Mouse (Mus musculus): ENCODE data around the gene Zfp385b.
A peak's percentile ranks its signal among the peaks of the same experiment; 100 is the strongest.

Zfp385b gene

GRCm38 (mm10) chr2:77518693-77519092 is 300.7 kb downstream of the Zfp385b start:
- DNase-seq (ENCODE audit: low read depth, low spot score) = no peak

DNA sequence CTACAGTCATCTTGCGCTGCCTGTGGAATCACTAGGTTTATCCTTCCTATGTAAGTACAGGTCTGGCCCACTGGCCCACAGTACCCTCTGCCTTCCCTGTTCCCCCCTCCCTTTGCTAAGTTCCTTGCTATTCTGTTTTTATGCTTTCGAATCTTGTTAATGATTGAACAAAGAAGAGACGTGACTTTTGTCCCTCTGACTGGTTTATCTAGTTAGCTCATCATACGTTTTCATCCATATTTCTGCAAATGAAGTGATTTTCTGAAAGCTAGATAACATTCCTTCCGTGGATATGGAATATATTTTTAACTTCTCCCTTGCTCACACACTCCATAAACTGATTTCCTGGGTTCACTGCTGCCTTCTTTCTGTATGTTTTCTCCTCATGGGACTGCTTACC is 302.8 kb downstream of the Zfp385b start:
- DNase-seq (ENCODE audit: low read depth, low spot score) = no peak

DNA sequence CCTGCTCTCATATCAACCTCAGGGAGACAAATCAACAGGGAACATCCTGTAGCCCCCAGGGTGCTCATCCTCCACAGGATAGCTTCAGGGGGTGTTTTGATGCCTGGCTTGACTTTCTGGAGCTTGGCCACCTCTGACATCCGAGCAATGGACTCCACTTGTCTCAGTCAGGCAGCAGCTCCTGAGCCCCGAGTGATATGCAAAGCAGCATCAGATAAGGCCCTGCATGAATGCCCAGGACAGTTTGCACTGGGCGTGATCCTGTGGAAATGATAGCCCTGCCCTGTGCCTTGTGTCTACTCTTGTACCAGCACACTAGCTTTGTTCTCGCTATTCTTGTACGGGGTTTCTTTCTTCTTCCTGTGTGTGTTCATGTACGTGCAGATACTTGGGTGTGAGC is 303.8 kb downstream of the Zfp385b start:
- no peak for DNase-seq (ENCODE audit: low read depth, low spot score)

GRCm38 (mm10) chr2:77515011-77515410 is 304.4 kb downstream of the Zfp385b start:
- DNase-seq (ENCODE audit: low read depth, low spot score) = no peak

GRCm38 (mm10) chr2:77514476-77514875 is 305.0 kb downstream of the Zfp385b start:
- no peak for DNase-seq (ENCODE audit: low read depth, low spot score)

DNA sequence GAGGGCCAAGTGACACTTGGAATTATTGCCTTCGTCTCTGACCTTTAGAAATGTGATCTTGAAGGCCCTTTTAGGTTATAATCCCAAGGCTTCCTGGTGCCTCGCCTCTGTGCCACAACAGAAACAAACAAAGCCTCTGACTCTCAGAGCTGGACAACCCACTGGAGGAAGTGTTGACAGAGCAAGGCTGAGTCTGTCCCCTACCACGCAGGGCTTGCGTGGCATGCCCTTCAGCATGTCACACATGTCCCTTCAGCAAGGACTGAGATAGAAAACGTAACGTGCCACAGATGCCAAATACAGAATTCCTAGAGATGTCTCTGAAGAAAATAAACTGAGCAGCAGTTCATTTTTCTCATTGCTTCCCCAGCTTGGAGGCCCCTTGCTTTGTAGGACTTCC is 310.7 kb downstream of the Zfp385b start:
- no peak for DNase-seq (ENCODE audit: low read depth, low spot score)

GRCm38 (mm10) chr2:77506308-77506707 is 313.1 kb downstream of the Zfp385b start:
- DNase-seq (ENCODE audit: low read depth, low spot score) = peak; percentile 40

DNA sequence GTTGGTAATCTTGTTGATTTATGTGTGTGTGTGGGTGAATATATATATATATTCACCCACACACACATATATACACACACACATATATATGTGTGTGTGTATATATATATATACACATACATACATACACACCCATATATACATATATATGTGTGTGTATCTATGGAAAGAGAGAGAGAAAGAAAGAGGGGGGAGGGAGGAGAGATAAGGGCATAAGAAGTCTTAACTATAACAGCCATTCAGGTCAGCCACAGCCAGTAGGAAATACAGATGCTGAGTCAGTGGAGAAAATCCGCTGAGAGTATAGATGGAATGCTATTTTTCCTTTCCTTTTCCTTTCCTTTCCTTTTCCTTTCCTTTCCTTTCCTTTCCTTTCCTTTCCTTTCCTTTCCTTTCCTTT is 313.8 kb downstream of the Zfp385b start:
- no peak for DNase-seq (ENCODE audit: low read depth, low spot score)

GRCm38 (mm10) chr2:77503674-77504351 is 315.6 kb downstream of the Zfp385b start:
- no peak for DNase-seq (ENCODE audit: low read depth, low spot score)

DNA sequence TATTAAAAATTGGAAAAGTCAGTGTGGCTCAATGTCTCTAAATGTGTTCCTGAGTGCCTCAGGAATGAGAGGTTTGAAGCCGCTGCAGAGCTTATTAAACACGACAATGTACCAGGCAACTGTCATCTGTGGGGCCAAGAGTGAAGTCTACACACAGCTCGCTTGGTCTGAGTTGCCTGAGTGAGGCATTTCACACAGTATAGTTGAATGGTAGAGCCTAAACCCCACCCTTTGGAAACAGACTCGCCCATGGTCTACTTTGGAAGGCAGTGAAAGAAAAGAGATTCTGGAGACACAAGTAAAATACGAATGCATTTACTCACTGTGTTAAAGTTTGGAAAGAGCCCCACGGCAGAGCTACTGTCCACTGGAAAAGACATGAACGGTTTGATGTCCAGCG is 316.2 kb downstream of the Zfp385b start:
- no peak for DNase-seq (ENCODE audit: low read depth, low spot score)

- no peak for DNase-seq (ENCODE audit: low read depth, low spot score)
Observed at GRCm38 (mm10) chr2:77502458-77502857, 317.0 kb downstream of the Zfp385b start.

DNA sequence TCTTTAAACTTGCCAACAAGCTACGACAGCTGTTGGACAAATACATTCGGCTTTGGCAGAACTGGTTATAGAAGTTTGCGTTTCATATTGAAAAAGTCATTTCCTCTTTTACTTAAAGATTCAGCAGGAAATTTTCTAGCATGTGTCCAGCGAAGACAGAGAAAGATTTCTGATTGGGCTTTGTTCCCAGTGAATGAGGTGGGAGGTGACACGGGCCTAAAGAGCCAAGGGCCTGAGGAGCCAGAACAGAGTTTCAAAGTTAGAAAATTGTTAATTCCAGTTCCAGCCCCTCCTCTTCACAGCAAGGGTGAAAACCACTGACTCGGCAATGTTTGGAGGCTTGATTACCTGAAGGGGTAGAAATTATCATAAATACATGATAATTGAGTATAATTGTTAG is 319.0 kb downstream of the Zfp385b start:
- no peak for DNase-seq (ENCODE audit: low read depth, low spot score)

DNA sequence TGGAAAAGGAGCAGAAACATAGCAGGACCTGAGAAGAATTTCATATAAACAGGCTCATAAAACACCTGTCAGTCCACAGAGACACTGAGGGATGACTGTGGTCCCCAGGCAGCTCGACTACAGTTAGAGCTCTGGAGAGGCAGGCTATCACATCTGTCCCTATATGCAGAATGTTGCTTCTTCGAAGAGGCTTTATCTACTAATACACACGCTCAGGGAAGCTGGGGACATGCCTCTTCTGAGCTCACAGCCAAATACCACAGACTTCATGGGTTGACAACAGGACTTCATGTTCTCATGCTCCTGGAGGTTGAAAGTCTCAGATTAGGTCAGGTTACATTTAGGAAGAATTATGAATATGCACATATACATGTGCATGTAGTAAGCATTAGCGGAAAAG is 321.1 kb downstream of the Zfp385b start:
- DNase-seq (ENCODE audit: low read depth, low spot score) = no peak

- no peak for DNase-seq (ENCODE audit: low read depth, low spot score)
Observed at GRCm38 (mm10) chr2:77497942-77498341, 321.5 kb downstream of the Zfp385b start.

GRCm38 (mm10) chr2:77496071-77496470 is 323.4 kb downstream of the Zfp385b start:
- DNase-seq (ENCODE audit: low read depth, low spot score) = no peak

GRCm38 (mm10) chr2:77495344-77495743 is 324.1 kb downstream of the Zfp385b start:
- DNase-seq (ENCODE audit: low read depth, low spot score) = no peak

DNA sequence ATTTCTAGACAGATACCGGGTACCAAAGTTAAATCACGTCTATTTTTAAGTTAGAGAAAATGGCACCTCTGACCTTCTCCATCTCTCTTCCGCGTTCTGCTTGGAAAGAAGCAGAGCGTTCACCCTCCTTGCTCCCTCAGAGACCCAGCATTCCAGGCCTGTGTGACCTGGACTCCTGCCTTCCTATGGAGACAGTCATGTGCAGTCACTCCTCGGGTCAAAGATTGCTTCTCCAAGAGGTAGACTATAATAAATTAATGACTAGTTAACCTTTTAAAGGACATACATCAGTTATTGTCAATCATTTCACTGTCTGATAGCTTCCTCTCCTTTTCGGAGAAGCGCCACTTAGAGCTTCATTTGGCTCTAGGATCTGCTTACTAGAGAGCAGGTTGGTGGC is 325.7 kb downstream of the Zfp385b start:
- no peak for DNase-seq (ENCODE audit: low read depth, low spot score)

GRCm38 (mm10) chr2:77487151-77487550 is 332.3 kb downstream of the Zfp385b start:
- no peak for DNase-seq (ENCODE audit: low read depth, low spot score)

GRCm38 (mm10) chr2:77481274-77481673 is 338.2 kb downstream of the Zfp385b start:
- no peak for DNase-seq (ENCODE audit: low read depth, low spot score)

GRCm38 (mm10) chr2:77477536-77477935 is 341.9 kb downstream of the Zfp385b start:
- DNase-seq (ENCODE audit: low read depth, low spot score) = no peak

- no peak for DNase-seq (ENCODE audit: low read depth, low spot score)
Observed at GRCm38 (mm10) chr2:77476444-77476843, 343.0 kb downstream of the Zfp385b start.

- DNase-seq (ENCODE audit: low read depth, low spot score) = no peak
Observed at GRCm38 (mm10) chr2:77472254-77472837, 347.1 kb downstream of the Zfp385b start.

- no peak for DNase-seq (ENCODE audit: low read depth, low spot score)
Observed at GRCm38 (mm10) chr2:77470716-77471115, 348.7 kb downstream of the Zfp385b start.

DNA sequence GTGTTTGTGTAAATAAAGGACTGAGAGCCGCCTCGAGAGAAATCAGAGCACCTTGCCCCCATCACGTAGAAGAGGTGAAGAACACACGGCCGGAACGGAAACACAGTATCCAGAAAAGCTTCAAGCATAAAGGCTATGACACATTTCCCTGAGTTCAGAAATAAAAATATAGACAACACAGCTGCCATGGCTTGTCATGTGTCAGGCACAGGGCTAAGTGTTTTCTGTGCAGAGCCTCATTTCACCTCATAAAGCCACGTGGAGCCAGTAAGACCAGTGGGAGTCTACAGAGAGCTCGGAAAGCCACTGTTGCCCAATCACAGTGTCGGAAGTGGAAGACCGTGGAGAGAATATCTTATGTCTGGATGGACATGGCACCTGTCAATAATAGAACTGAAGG is 358.0 kb downstream of the Zfp385b start:
- no peak for DNase-seq (ENCODE audit: low read depth, low spot score)
